Mouse (Mus musculus) lung, postnatal 10 days (tissue): ENCODE measurements around the gene Usp21.

Source experiments
- DNase-seq: peaks from one replicate; pipeline ENCODE4 v3.0.0; 2021

Usp21 gene

GRCm38 (mm10) chr1:171283188-171284160 lies 4.3 kb downstream of the Usp21 start:
- DNase-seq, result no peak

DNA sequence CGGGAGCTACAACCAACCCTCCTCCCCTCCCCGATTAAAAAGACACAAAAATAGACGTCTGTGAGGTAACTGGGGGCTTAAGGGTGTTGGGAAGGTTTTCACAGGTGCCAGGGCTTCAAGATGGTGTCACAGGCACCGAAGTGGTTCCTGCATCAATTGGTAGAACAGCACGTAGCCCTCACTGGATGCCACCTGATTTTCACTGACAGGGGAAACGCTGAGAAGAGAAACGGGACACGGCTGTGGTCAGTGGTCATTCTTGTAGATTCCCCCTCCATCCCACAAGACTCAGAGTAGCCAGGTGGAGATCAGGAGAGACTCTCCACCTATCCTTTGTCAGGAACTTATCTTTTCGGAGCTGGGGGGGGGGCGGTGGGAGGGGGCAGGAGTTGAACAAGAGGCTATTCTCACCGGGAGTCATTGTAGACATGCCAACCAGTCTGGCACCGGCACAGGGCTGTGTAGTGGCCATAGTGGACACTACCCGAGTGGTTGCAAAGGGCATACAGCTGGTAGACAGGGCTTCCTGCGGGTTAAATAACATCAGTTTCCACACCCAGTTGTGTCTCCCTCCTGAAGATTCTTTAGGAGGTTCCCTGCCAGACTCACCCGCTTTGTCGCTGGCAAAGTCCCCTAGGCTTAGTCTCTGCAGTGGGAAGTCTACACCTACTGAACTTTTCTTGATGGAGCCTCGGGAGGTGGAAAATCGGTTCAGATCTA lies 5.5 kb downstream of the Usp21 start:
- DNase-seq, result peak; percentile 2

- peak; percentile 92 for DNase-seq
Measured at GRCm38 (mm10) chr1:171281528-171281923, 6.3 kb downstream of the Usp21 start.

- peak; percentile 96 for DNase-seq
Measured at GRCm38 (mm10) chr1:171280916-171281527, 6.8 kb downstream of the Usp21 start, which contains the start of gene Ppox. Gene Ppox (minus strand): TSS chr1:171281186.

DNA sequence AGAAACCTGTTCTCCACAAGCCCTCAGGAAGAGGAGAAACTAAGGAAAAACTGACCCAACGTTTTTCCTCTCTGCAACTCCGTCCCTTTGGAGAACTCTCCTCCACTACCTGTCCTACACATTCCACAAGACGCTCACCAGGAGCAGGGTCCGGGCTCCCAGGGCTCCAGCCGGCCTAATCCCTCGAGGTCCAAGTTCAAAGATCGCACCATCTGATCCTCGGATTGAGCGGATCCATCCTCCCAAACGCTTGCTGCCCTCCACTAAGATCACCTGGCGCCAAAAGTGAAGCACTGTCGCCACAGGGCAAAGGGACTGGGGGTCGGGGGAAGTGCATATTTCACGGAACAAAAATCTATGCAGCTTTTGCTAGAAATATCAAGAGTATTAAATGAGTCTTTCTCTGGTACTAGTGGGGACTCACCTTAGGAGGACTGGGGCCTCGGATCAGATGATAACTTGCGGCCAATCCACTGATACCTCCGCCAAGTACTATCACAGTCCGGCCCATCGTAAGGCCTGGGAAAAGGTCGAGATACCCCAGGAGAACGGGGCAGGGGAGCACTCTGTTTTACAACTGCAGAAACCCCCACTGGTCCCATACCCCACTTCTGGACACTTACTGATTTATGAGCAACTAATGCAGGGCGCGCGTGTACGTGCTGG lies 7.4 kb downstream of the Usp21 start:
- no peak for DNase-seq

DNA sequence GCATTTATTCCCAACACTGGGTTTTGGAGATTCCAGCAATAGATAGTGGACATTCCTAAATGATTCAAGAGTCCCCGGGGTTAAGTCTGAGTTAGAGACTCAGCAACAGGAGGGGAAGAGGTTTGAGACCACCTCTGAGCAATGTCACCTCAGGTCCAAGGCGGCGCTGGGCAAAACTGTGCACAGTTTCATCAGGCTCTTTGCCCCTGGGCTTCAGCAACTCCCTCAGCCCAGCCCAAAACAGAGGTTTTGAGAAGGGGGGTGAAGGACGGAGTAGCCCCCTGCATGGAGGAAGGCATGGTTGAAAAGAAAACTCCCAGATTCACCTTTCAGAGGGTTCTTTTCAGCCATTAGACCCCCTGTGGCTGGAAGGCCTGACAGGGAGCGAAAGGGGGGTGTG lies 8.1 kb downstream of the Usp21 start:
- no peak for DNase-seq

- no peak for DNase-seq
Measured at GRCm38 (mm10) chr1:171279012-171279705, 8.6 kb downstream of the Usp21 start.

DNA sequence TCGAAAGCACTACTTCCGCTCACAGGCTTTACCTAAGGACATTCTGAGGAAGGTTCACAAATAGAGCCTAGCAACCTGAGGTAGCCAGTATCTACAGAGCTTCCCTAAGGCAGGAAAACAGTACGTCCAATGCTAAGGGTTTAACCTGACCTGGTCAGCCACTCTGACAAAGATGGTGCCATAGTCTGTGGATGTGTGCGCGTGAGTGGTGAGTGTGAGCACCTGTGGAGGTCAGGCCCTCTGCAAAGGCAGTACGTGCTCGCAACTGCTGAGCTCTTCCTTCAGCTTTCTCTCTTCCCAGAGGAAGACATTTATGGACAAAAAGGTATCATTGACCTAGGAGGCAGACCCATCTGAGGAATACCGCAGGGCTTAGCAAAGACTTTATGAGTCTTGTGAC lies 9.4 kb downstream of the Usp21 start:
- no peak for DNase-seq

- DNase-seq, result no peak
Measured at GRCm38 (mm10) chr1:171277736-171278135, 10.1 kb downstream of the Usp21 start.

DNA sequence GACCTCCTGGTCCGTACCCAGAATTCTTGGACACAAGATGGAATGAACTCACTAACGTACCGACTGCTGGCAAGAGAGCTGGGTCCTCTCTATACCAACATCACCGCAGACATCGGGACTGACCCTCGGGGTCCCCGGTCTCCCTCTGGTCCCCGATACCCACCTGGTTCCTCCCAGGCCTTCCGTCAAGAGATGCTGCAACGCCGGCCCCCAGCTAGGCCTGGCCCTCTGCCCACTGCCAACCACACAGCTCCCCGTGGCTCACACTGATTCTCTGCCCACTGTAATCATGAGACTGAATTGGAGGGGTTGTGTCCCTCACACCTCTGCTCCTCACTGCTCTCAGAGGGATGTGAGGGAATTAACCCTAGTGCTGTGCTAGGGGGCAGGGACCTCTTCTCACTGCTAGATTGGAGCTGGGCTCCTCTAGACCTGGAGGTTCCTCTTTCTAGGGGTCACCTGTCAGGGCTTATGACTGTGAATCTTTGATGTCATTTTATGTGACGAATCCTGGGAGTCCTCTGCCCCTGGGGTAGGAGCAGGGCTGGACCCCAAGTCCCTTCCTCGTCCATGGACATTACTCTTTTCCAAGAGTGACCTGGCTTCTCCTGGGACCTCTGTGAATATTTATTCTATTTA lies 11.6 kb downstream of the Usp21 start:
- DNase-seq, result no peak

GRCm38 (mm10) chr1:171275144-171275734 lies 12.6 kb downstream of the Usp21 start:
- DNase-seq, result no peak

GRCm38 (mm10) chr1:171274171-171274570 lies 13.6 kb downstream of the Usp21 start:
- DNase-seq, result no peak

DNA sequence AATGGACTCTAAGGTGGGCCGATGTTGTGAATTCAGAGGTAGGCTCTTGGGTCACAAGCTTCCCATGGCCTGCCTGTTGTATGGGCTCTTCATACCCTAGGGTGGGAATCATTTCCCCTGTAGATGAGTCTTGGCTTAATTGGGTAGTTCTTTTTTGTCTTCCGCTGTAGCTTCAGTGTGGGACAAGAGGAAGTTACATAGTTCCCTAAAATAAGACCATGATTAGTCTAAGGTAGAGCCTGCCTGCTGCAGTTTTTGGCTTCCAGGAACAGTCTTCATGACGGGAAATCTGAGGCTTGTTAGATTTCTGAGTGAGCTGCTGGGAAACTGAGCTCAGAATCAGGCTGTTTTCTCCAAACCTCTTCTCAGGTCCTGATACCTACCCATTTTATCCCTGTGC lies 15.7 kb downstream of the Usp21 start:
- DNase-seq, result no peak

DNA sequence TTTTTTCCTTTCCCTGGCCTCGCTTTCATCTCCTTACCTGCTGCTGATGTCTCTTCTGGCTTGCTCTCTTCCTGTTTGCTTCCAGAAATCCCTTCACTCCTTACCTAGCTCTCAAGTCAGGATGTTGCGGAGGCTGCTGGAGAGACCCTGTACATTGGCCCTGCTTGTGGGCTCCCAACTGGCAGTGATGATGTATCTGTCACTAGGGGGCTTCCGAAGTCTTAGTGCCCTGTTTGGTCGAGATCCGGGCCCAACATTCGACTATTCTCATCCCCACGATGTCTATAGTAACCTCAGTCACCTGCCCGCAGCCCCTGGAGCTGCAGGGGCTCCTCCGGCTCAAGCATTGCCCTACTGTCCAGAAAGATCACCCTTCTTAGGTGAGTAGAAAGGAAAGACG lies 16.2 kb downstream of the Usp21 start:
- no peak for DNase-seq

DNA sequence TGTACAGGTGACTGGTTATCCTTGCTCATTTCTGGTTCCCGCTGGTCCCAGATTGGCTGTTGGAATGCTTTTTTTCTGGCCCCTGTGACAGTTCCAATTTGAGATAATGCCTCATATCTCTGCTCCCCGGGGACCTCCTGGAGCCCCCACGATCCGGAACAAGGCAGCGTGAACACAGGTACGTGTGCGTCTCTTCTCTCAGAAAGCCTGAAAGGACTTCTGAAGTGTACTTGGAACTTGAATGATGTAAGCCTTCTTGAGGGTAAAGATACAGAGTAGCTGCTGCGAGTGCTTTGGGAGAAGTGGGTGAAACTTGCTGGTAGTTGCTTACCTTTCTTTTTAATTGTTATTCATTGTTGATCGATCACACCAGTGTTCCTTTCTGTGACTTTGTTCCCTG lies 16.6 kb downstream of the Usp21 start:
- DNase-seq, result no peak

DNA sequence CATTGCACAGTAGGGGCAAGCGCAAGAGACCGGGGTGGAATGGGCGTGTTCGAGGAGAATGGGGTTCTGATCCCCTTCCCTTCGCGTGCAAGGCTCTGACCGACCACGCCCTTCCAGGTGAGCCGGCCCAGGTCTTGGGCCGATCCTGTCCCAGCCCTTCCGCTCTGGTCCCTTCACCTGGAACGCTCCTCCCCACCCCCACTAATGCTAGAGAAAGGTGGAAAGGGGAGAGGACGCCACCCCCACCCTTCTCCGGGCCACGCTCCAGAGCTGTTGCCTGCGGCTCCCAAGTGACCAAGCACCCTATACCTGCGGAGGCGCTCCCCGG lies 17.3 kb downstream of the Usp21 start:
- peak; percentile 76 for DNase-seq

GRCm38 (mm10) chr1:171269848-171270572 lies 17.8 kb downstream of the Usp21 start, which contains the start of gene B4galt3:
Gene B4galt3 (plus strand): TSS chr1:171270328.
- DNase-seq, result peak; percentile 97

DNA sequence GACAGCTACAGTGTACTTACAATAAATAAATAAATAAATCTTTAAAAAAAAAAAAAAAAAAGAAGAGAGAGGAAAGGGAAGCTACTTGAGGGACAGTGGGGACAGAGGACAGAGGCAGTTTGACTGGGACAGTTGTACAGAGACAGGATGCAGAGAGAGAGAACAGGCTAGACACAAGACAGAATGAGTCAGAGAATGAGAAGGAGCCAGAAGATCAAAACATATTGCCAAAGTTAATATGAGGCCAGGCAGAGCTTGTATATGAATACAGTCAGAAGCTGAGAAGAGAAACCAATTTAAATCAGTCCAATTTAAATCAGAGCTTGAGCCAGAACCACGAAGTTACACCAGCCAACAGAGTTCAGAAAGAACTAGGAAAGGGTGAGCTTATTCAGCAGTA lies 19.4 kb downstream of the Usp21 start:
- no peak for DNase-seq

DNA sequence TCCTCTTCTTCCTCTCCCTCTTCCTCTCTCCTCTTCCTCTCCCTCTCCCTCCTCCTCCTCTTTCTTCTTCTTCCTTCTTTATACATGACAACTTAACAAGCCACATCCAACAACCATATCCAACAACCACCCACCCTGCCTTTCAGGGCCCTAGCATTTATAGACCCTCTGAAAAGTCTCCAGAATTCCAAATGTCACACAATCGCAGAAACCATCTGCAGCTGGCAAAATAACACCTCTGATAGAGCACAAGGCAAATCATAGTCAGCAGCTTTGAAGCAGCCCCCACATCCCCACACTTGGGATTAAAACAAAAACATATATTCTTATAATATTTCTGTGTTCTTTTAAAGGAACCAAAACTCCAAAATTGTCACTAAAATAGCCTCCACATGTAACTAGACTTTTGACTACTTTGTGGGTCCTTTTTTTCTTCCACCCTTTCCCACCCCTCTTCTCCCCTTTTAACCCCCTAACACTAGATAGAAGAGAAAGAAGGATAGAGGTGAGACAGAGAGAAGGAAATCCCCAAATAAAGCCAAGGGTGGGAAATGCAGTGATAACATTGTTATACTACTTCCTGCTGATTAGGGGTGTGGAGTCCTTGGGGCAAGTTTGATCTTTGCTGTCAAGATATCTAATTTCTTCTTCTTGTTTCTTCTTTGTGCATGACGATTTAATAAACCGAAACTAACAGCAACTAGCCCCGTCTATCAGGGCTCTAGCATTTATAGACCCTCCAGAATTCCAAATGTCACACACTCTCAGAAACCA lies 21.6 kb downstream of the Usp21 start:
- DNase-seq, result no peak
